Mouse (Mus musculus) kidney, postnatal 0 days (tissue): ENCODE data around the gene H2-T22. TPM values are rescaled to one million over a fixed set of nuclear protein-coding genes. Genes with fewer than 3 reads are reported as not detected.

Source experiments
- ATAC-seq: fragments of 200-750 bp; cut with Nextera tagmentation; replicated peaks from 2 replicates; pipeline ENCODE4 v1.8.0; 2017; ENCODE audit warnings: low read depth, moderate number of reproducible peaks, moderate TSS enrichment, moderate library complexity; ENCODE audit not compliant: low FRiP score
- DNase-seq: peaks from one replicate; pipeline ENCODE4 v3.0.0-alpha.2; 2016; ENCODE audit warnings: low spot score
- H3K27ac ChIP-seq: fragments of 300-500 bp; sonication (generic); 2 replicates; pipeline ENCODE4 v1.5.1; 2014; ENCODE audit warnings: mild to moderate bottlenecking
- H3K27me3 ChIP-seq: fragments of 300-500 bp; sonication (generic); 2 replicates; pipeline ENCODE4 v1.6.1; 2014; ENCODE audit warnings: low read length, mixed read lengths; ENCODE audit not compliant: insufficient read depth
- H3K36me3 ChIP-seq: fragments of 300-500 bp; sonication (generic); 2 replicates; pipeline ENCODE4 v1.6.1; 2014; ENCODE audit warnings: low read length, mixed read lengths; ENCODE audit not compliant: insufficient read depth
- H3K4me1 ChIP-seq: fragments of 300-500 bp; sonication (generic); replicated peaks from 2 replicates; pipeline ENCODE4 v1.6.1; 2014; ENCODE audit warnings: antibody characterized with exemption, low read length, mixed read lengths; ENCODE audit not compliant: insufficient read depth
- H3K4me2 ChIP-seq: fragments of 300-500 bp; sonication (generic); 2 replicates; pipeline ENCODE4 v1.6.1; 2014; ENCODE audit warnings: mild to moderate bottlenecking, low read length, moderate library complexity, mixed read lengths
- H3K4me3 ChIP-seq: fragments of 300-500 bp; sonication (generic); replicated peaks from 2 replicates; pipeline ENCODE4 v1.5.1; 2014; ENCODE audit warnings: low read depth, low read length
- H3K9ac ChIP-seq: fragments of 300-500 bp; sonication (generic); 2 replicates; pipeline ENCODE4 v1.6.1; 2014; ENCODE audit warnings: low read depth, low read length
- H3K9me3 ChIP-seq: fragments of 300-500 bp; sonication (generic); replicated peaks from 2 replicates; pipeline ENCODE4 v1.6.1; 2016; ENCODE audit warnings: low read length, inconsistent platforms, mixed read lengths
- CTCF ChIP-seq: IDR thresholded peaks from 2 replicates; pipeline ENCODE4 v1.5.1; 2016; ENCODE audit warnings: antibody characterized with exemption, low read depth, mild to moderate bottlenecking, moderate library complexity
- WGBS: fragments of 180-500 bp; shearing (Covaris S2); extraction: QIAGEN DNeasy Blood & Tissue Kit; methylation state at CpG from one replicate; pipeline ENCODE4 v1.1.7; 2014; 5-methylcytosine and 5-hydroxymethylcytosine counted together
- polyA plus RNA-seq: library from polyadenylated mRNA; unstranded; fragments of >200 nt; fragmentation: Nextera tagmentation; extraction: Ambion mirVana; gene quantifications from 2 replicates; pipeline ENCODE4 v1.2.1, GENCODE M21; 2015

Gene H2-T22
- polyA plus RNA-seq, 1 experiment from 2014 or later, result 16.4 TPM

DNA sequence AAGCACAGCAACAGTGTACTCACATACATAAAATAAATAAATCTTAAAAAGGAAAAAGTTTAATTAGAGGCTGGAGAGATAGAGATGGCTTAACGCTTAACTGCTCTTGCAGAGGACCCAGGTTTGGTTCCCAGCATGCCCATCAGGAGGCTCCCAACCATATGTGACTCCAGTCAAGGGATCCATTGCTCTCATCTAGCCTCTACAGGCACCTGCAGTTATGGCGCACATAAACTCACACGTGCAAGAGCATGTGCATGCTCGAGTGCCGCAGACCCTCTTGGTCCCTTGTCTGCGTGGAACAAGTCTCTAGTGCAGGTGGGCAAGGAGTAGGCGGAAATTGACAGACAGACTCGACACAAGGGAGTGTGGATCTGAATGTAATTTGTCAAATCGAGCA is 20.4 kb downstream of the H2-T22 start:
- no peaks in the 10 kb centered on the region for H3K36me3 ChIP-seq
- no peaks in the 10 kb centered on the region; the same call in 1 of the 2 replicates for H3K4me1 ChIP-seq
- H3K27me3 ChIP-seq, result no peaks in the 10 kb centered on the region
- ATAC-seq, result no peak
- no peak for DNase-seq
- no peak overlapping the region for H3K27ac ChIP-seq
- no peak overlapping the region for H3K9ac ChIP-seq
- H3K4me2 ChIP-seq, result no peak overlapping the region
- no peaks in the 10 kb centered on the region for H3K9me3 ChIP-seq
- WGBS, result 91% methylated on average over 9 of the region's 9 CpGs
- TF ChIP-seq CTCF, result no peak
- no peak overlapping the region for H3K4me3 ChIP-seq

DNA sequence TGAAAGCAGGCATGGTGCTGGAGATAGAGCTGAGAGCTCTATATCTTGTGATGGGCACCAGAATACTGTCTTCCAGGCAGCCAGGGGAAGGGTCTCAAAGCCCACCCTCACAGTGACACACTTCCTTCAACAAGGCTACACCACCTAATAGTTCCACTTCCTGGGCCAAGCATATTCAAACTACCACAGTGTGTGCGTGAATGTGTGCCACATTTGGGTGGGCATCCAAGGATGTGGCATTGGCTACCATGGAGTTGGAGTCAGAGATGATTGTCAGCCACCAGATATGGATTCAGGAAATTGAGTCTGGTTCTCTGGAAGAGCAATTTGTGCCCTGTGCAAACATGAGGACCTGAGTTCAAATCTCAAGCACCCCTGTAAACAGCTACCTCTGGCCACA is 21.2 kb downstream of the H2-T22 start:
- no peaks in the 10 kb centered on the region for H3K9me3 ChIP-seq
- H3K36me3 ChIP-seq, result no peaks in the 10 kb centered on the region
- 100% methylated on average over 1 of the region's 1 CpGs for WGBS
- no peak overlapping the region for H3K4me3 ChIP-seq
- DNase-seq, result no peak
- no peaks in the 10 kb centered on the region; the same call in 1 of the 2 replicates for H3K4me1 ChIP-seq
- H3K27me3 ChIP-seq, result no peaks in the 10 kb centered on the region
- no peak for ATAC-seq
- H3K27ac ChIP-seq, result peak overlapping the region; percentile 66; the same call in 1 of the 2 replicates
- H3K9ac ChIP-seq, result no peak overlapping the region
- no peak for TF ChIP-seq CTCF
- no peak overlapping the region for H3K4me2 ChIP-seq

DNA sequence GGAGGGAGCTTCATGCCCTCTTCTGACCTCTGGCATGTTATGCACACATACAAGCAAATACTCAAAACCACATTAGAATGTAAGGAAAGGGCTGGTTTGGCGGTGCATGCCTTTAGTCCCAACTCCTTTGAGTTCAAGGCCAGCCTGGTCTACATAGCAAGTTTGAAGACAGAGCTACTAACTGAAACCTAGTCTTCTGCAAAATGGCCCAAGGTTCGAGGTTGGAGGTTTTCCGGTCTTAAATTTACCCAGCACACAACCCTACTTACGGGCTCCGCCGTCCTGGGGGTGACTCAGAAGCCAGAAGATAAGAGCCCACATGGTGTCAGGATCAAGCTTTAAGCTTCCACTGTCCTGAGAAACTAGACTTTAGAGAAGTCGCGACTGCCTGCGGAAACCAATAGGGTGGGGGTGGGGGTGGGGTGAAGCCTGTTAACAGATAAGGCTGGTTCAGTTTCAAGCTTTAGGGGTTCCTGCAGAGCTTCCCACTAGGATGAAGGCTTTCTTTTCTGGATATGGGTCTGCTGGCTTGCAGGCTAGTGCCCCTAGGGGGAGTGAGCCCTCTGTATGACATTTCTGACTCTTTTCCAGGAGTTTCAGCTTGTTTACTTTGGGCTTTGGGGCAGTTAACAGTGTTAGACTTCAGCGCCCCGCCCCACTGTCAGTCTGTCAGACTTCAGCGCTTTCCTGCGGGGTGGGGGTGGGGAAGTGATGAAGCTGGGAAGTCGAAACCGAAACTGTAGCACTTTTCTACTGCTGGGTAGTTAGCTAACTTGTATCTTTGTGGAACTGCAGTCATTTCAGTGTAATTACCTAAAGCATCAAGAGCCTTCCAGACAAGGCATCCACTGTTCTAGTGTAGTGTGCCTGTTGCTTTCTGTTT is 22.1 kb downstream of the H2-T22 start, which contains the start of gene H2-T24:
TSS of gene H2-T24 (minus strand) at position 370 of the 883 bp plus-strand sequence.
- H3K4me2 ChIP-seq, result peak within 1 kb of the TSS; percentile 31
- H3K27me3 ChIP-seq, result no peaks in the 10 kb centered on the region
- peak; percentile 48 for TF ChIP-seq CTCF
- H3K27ac ChIP-seq, result peak within 1 kb of the TSS; percentile 66; the same call in 1 of the 2 replicates
- peak; percentile 69 for ATAC-seq
- peak; percentile 85 for DNase-seq
- H3K9ac ChIP-seq, result no peak within 1 kb of the TSS
- H3K36me3 ChIP-seq, result no peaks in the 10 kb centered on the region
- 0 out of 2 replicates have a peak within 1 kb of the TSS, but pooled peaks have one; percentile 4 for H3K4me3 ChIP-seq
- WGBS, result 42% methylated on average over 15 of the region's 15 CpGs
- no peaks in the 10 kb centered on the region; the same call in 1 of the 2 replicates for H3K4me1 ChIP-seq
- no peaks in the 10 kb centered on the region for H3K9me3 ChIP-seq

DNA sequence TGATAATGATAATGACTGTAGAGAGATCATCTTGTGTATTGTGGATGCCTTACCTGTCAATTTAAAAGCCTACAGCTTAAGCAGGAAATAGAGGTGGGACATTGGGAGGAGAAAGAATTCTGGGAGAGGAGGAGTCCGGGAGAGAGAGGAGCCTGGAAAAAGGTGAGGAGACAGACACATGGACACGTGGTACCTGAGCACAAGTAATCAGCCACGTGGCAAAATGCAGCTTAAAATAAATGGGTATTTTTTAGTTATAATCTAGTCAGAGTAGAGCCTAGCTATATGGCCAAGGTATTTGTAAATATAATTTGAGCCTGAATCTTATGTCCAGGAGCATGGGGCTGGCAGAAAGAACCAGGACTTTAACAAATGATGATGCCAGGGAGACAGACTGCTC is 23.0 kb downstream of the H2-T22 start:
- 0 out of 2 replicates have a peak overlapping the region, but pooled peaks have one; percentile 66 for H3K27ac ChIP-seq
- H3K9ac ChIP-seq, result no peak overlapping the region
- no peak overlapping the region for H3K4me3 ChIP-seq
- 0 out of 2 replicates have a peak, but pooled peaks cover under 1% of the 10 kb centered on the region for H3K36me3 ChIP-seq
- no peak for TF ChIP-seq CTCF
- no peaks in the 10 kb centered on the region; the same call in 1 of the 2 replicates for H3K4me1 ChIP-seq
- no peak overlapping the region for H3K4me2 ChIP-seq
- H3K9me3 ChIP-seq, result no peaks in the 10 kb centered on the region
- H3K27me3 ChIP-seq, result no peaks in the 10 kb centered on the region
- 68% methylated on average over 3 of the region's 3 CpGs for WGBS
- no peak for ATAC-seq
- no peak for DNase-seq

DNA sequence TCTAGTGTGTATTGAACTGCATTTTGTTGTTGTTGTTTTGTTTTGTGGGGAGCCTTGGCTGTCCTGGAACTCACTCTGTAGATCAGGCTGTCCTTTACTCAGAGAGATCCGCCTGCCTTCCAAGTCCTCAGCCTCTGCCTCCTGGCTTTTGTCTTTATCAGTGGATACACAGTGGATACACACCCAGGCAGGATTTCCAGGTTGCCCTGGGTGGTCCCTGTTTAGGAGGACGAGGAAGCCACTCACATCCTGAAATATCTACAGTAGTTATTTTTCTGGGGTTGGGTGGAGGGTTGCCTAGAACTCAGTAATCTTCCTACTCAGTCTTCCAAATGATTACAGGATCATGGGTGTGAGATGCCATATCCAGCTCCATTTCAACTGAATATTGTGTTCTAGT is 23.6 kb downstream of the H2-T22 start:
- Histone ChIP-seq H3K4me2 (no peak overlapping the region), H3K9ac (no peak overlapping the region), H3K36me3 (peaks cover 3% of the 10 kb centered on the region; the same call in 1 of the 2 replicates), H3K4me3 (no peak overlapping the region), H3K4me1 (no peaks in the 10 kb centered on the region; the same call in 1 of the 2 replicates), H3K27ac (no peak overlapping the region), H3K27me3 (no peaks in the 10 kb centered on the region), H3K9me3 (no peaks in the 10 kb centered on the region)
- ATAC-seq (no peak), DNase-seq (no peak)
- 74% methylated on average over 2 of the region's 2 CpGs for WGBS
- no peak for TF ChIP-seq CTCF

DNA sequence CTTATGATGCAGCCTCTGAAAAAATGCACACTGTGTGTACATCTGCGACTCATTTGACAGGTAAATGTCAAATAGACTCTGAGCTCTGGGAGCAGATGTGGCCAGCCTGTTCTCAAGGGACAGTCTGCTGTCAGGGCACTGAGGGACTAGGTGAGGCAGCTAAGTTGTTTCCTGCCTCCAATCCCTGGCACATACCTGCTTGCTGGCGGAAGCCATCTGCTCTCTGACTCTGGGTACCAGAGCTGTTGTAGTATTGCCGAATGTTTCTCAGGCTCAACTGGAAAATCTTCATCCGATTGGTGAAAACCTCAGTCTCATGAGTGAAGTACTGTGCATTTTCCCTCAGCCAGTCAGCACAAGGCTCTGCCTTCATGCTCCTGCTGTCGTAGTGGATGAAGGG is 25.5 kb downstream of the H2-T22 start:
- no peaks in the 10 kb centered on the region for H3K9me3 ChIP-seq
- DNase-seq, result no peak
- no peaks in the 10 kb centered on the region for H3K4me1 ChIP-seq
- no peak for TF ChIP-seq CTCF
- H3K36me3 ChIP-seq, result peaks cover 3% of the 10 kb centered on the region; the same call in 1 of the 2 replicates
- WGBS, result 84% methylated on average over 5 of the region's 5 CpGs
- no peak overlapping the region for H3K4me3 ChIP-seq
- H3K27ac ChIP-seq, result no peak overlapping the region
- no peaks in the 10 kb centered on the region for H3K27me3 ChIP-seq
- no peak overlapping the region for H3K9ac ChIP-seq
- no peak for ATAC-seq
- H3K4me2 ChIP-seq, result no peak overlapping the region
